ENCODE assay signal across 10 mouse cellular contexts in the genomic region with DNA sequence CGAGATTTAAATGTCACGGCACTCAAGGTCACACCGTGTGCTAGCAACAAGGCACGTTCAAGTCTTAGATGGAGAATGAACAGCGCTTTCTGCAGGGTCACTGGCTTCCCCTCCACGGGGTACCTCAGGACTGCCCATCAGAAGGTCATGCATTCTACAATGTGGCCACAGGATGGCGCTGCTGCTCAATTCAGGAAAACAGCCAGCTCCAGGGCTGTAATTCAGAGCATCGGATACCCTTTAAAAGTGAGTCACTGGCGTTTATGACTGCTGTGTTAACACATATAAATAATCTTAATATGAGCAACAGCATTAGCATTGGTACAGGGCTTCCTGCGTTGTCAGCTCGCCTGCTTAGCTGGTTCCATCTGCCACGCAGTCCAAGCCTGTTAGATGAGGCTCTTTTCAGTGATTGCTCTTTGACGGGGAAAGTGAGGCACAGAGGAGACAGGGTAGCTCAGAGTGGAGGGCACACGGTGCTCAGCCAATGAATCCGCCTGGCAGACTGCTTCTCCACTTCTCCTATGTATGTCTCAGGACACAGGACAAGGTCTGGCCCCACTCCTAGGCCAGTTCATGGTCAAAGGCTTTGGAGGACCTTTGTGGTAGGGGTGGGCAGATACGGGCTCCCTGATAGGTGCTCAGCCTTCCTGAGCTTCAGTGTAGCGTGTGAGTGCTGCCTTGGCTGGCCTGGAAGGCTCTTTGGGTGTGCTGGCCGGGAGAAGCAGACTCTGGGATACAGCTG. TPM values are rescaled to one million over a fixed set of nuclear protein-coding genes. Genes with fewer than 3 reads are reported as not detected.
DNase-seq lines count a peak whose midpoint lies in the region; ATAC-seq lines count a peak whose summit lies in the region.
"Had no signal": no experiment of that assay in that cellular context is flagged by ENCODE, and none has a peak within 500 bp of the region (broad histone marks: within the 10 kb centered on the region; RNA-seq: fewer than 3 reads in every experiment).

No protein-coding gene starts in this region.

- no peak overlapping the region for H3K9ac ChIP-seq in intestine, embryonic 14.5 days (ENCODE audit: low read length)
- no peak overlapping the region for H3K9ac ChIP-seq in intestine, embryonic 15.5 days
- H3K9ac ChIP-seq in midbrain, embryonic 14.5 days (replicated peaks; ENCODE audit: low read length), result no peak overlapping the region
- H3K9ac ChIP-seq: embryonic facial prominence, embryonic 12.5 days had no signal

- H3K27ac ChIP-seq in intestine, embryonic 14.5 days (ENCODE audit: low read depth), result no peak overlapping the region
- H3K27ac ChIP-seq in intestine, embryonic 15.5 days, result no peak overlapping the region
- no peak overlapping the region for H3K27ac ChIP-seq in midbrain, embryonic 14.5 days (replicated peaks; ENCODE audit: low read depth, low read length)
- H3K27ac ChIP-seq: embryonic facial prominence, embryonic 12.5 days; macrophage had no signal

- no peaks in the 10 kb centered on the region for H3K9me3 ChIP-seq in intestine, embryonic 14.5 days (ENCODE audit: control insufficient read depth, low read length)
- H3K9me3 ChIP-seq in intestine, embryonic 15.5 days, result no peaks in the 10 kb centered on the region
- H3K9me3 ChIP-seq in midbrain, embryonic 14.5 days (ENCODE audit: control insufficient read depth, low read length), result no peaks in the 10 kb centered on the region
- H3K9me3 ChIP-seq: embryonic facial prominence, embryonic 12.5 days had no signal

- no peak for ATAC-seq in intestine, embryonic 14.5 days (replicated peaks; ENCODE audit: low FRiP score, low TSS enrichment, low read depth)
- no peak for ATAC-seq in intestine, embryonic 15.5 days
- ATAC-seq in midbrain, embryonic 14.5 days (ENCODE audit: low FRiP score, low TSS enrichment), result no peak

- 28% methylated on average over 18 of the region's 18 CpGs for WGBS in intestine, embryonic 14.5 days
- 27% methylated on average over 18 of the region's 18 CpGs for WGBS in intestine, embryonic 15.5 days
- WGBS in midbrain, embryonic 14.5 days, result 25% methylated on average over 18 of the region's 18 CpGs

- H3K36me3 ChIP-seq in intestine, embryonic 14.5 days (ENCODE audit: control insufficient read depth, insufficient read depth, low read length), result no peaks in the 10 kb centered on the region
- H3K36me3 ChIP-seq in intestine, embryonic 15.5 days, result no peaks in the 10 kb centered on the region
- no peaks in the 10 kb centered on the region for H3K36me3 ChIP-seq in midbrain, embryonic 14.5 days (ENCODE audit: control insufficient read depth, insufficient read depth, low read length)
- H3K36me3 ChIP-seq: embryonic facial prominence, embryonic 12.5 days had no signal

- DNase-seq in intestine, embryonic 14.5 days (ENCODE audit: low spot score), result peak; percentile 83
- DNase-seq in NIH3T3 (ENCODE audit: low read depth), result peak; percentile 91
- peak; percentile 89 for DNase-seq in cerebellum, adult 9-10 months
- DNase-seq in gastrocnemius, adult 18-20 months (ENCODE audit: low spot score), result peak; percentile 60
- DNase-seq in layer of hippocampus, postnatal 25 days (ENCODE audit: extremely low spot score in 1 of 2, low spot score in 1 of 2), result peak; percentile 80 to 93
- peak; percentile 88 for DNase-seq in midbrain, embryonic 14.5 days
- DNase-seq in spleen, postnatal 10 days (ENCODE audit: low spot score in 2 of 2), result peak; percentile 57 to 79

- H3K4me2 ChIP-seq in intestine, embryonic 14.5 days (ENCODE audit: low read length), result no peak overlapping the region
- H3K4me2 ChIP-seq in intestine, embryonic 15.5 days (replicated peaks), result no peak overlapping the region
- no peak overlapping the region for H3K4me2 ChIP-seq in midbrain, embryonic 14.5 days (ENCODE audit: low read length)
- H3K4me2 ChIP-seq: embryonic facial prominence, embryonic 12.5 days had no signal

- H3K4me1 ChIP-seq in intestine, embryonic 14.5 days (replicated peaks; ENCODE audit: control insufficient read depth, insufficient read depth, low read length), result no peaks in the 10 kb centered on the region
- no peaks in the 10 kb centered on the region for H3K4me1 ChIP-seq in intestine, embryonic 15.5 days (replicated peaks)
- no peaks in the 10 kb centered on the region for H3K4me1 ChIP-seq in midbrain, embryonic 14.5 days (ENCODE audit: control insufficient read depth, insufficient read depth, low read length)
- H3K4me1 ChIP-seq: embryonic facial prominence, embryonic 12.5 days had no signal

- H3K4me3 ChIP-seq in intestine, embryonic 14.5 days (ENCODE audit: low read depth, low read length), result no peak overlapping the region
- no peak overlapping the region for H3K4me3 ChIP-seq in intestine, embryonic 15.5 days (replicated peaks)
- H3K4me3 ChIP-seq in midbrain, embryonic 14.5 days (replicated peaks; ENCODE audit: low read depth, low read length), result no peak overlapping the region
- H3K4me3 ChIP-seq: embryonic facial prominence, embryonic 12.5 days had no signal

- 0 out of 2 replicates have a peak, but pooled peaks cover 2% of the 10 kb centered on the region for H3K27me3 ChIP-seq in intestine, embryonic 14.5 days (replicated peaks; ENCODE audit: control insufficient read depth, insufficient read depth, low read length)
- 0 out of 2 replicates have a peak, but pooled peaks cover 3% of the 10 kb centered on the region for H3K27me3 ChIP-seq in intestine, embryonic 15.5 days (replicated peaks)
- no peaks in the 10 kb centered on the region for H3K27me3 ChIP-seq in midbrain, embryonic 14.5 days (ENCODE audit: control insufficient read depth, insufficient read depth, low read length)

RNA-seq across cellular contexts. Expression of gene Eif3d, which starts 11.8 kb away (rescaled TPM):
- 224 and 235 TPM in 2 replicates for polyA plus RNA-seq in intestine, embryonic 14.5 days (2014; fragmentation: Nextera tagmentation; extraction: Ambion mirVana)
- 187 and 189 TPM in 2 replicates for polyA plus RNA-seq in intestine, embryonic 15.5 days (2015; fragmentation: Nextera tagmentation; extraction: Ambion mirVana)
- 10 to 100 TPM; 55.8 to 61.7 TPM for total RNA-seq in gastrocnemius, adult 18-20 months (2021)
- 100 to 1,000 TPM in 1 of 2 experiments, 10 to 100 TPM in 1; 91.1 to 109 TPM for total RNA-seq in layer of hippocampus, postnatal 25 days (2021)
- polyA plus RNA-seq in midbrain, embryonic 14.5 days (2014; fragmentation: Nextera tagmentation; extraction: Ambion mirVana), result 178 and 186 TPM in 2 replicates

RNA-seq across cellular contexts. Expression of gene Foxred2, which starts 25.8 kb away (rescaled TPM):
- polyA plus RNA-seq in intestine, embryonic 14.5 days (2014; fragmentation: Nextera tagmentation; extraction: Ambion mirVana), result 4.6 and 4.7 TPM in 2 replicates
- 2.5 and 2.6 TPM in 2 replicates for polyA plus RNA-seq in intestine, embryonic 15.5 days (2015; fragmentation: Nextera tagmentation; extraction: Ambion mirVana)
- total RNA-seq in gastrocnemius, adult 18-20 months (2021), result under 1 TPM; 0.45 to 0.53 TPM
- total RNA-seq in layer of hippocampus, postnatal 25 days (2021), result 10 to 100 TPM; 11.0 to 13.4 TPM
- polyA plus RNA-seq in midbrain, embryonic 14.5 days (2014; fragmentation: Nextera tagmentation; extraction: Ambion mirVana), result 9.2 and 9.4 TPM in 2 replicates

RNA-seq across cellular contexts. Expression of gene Txn2, which starts 53.6 kb away (rescaled TPM):
- 324 and 325 TPM in 2 replicates for polyA plus RNA-seq in intestine, embryonic 14.5 days (2014; fragmentation: Nextera tagmentation; extraction: Ambion mirVana)
- 314 and 350 TPM in 2 replicates for polyA plus RNA-seq in intestine, embryonic 15.5 days (2015; fragmentation: Nextera tagmentation; extraction: Ambion mirVana)
- total RNA-seq in gastrocnemius, adult 18-20 months (2021), result 100 to 1,000 TPM; 215 to 223 TPM
- total RNA-seq in layer of hippocampus, postnatal 25 days (2021), result 100 to 1,000 TPM; 115 to 140 TPM
- 219 and 234 TPM in 2 replicates for polyA plus RNA-seq in midbrain, embryonic 14.5 days (2014; fragmentation: Nextera tagmentation; extraction: Ambion mirVana)
